Mouse (Mus musculus) inflammation-experienced regulatory T-cells, adult 6 months (primary cell): ENCODE results near the gene Cdh18. TPM values are rescaled to one million over a fixed set of nuclear protein-coding genes. Genes with fewer than 3 reads are reported as not detected.

ENCODE experiments used
- ATAC-seq: one replicate; pipeline ENCODE4 v1.8.0; 2017
- polyA plus RNA-seq, 3 experiments: library from polyadenylated mRNA; unstranded; fragments of 100-300 nt; shearing (Covaris generic); gene quantifications; one replicate each; pipeline ENCODE4 v1.2.1; 2017

Gene Cdh18
- polyA plus RNA-seq, 3 experiments from 2014 or later = not detected

- no peak for ATAC-seq
Observed at GRCm38 (mm10) chr15:23470527-23471475, 922.0 kb downstream of the Cdh18 start.

- ATAC-seq = no peak
Observed at GRCm38 (mm10) chr15:23486306-23486705, 937.5 kb downstream of the Cdh18 start.

DNA sequence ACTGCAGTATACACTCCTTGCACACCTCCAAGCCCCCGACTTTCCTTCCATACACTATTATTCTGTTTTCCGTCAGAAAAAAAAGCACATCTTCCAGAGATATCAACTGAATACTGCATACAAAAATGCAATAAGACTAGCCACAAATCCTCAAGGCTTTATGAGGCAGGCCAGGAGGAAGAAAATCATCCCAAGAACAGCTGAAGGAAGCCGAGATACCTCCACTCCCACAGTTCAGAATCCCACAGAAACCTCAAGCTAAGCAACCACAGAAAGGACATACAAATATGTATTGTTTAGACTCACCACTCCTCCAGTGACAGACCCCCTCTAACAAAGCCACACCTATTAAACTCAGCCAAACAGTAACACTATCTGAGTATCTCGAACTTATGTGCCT lies 957.7 kb downstream of the Cdh18 start:
- no peak for ATAC-seq

- no peak for ATAC-seq
Observed at GRCm38 (mm10) chr15:23509694-23510093, 960.9 kb downstream of the Cdh18 start.

DNA sequence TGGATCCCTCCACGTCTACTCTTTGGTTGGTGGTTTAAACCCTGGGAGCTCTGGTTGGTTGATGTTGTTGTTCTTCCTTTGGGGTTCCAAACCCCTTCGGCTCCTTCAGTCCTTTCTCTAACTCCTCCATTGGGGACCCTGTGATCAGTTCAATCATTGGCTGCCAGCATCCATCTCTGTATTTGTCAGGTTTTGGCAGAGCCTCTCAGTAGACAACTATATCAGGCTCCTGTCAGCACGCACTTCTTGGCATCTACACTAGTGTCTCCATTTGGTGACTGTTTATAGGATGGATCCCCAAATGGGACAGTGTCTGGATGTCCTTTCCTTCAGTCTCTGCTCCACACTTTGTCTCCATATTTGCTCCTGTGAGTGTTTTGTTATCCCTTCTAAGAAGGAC lies 967.0 kb downstream of the Cdh18 start:
- no peak for ATAC-seq

DNA sequence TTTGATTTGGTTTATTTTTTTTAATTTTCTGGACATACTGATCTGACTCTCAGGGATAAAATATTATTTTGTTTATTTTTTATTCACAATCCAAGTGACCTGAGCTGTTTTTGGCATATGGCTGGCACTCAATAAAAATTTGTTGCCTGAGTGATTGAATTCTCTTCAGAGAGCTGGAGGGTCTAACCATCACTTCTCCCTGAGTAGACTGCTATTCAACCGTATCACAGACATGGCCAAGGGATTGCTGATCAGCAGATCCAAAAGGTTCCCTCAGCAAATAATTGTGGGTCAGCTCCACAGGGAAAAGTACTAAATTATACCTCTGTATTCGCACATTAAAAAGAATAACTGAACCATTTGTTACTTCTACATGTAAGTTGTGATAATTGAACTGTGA lies 969.3 kb downstream of the Cdh18 start:
- no peak for ATAC-seq
